Mouse (Mus musculus) heart, embryonic 10.5 days (tissue): ENCODE results near the gene Taf4. TPM values are rescaled to one million over a fixed set of nuclear protein-coding genes. Genes with fewer than 3 reads are reported as not detected.

ENCODE experiments used
- DNase-seq: peaks from one replicate; pipeline ENCODE4 v3.0.0-alpha.2; 2017; ENCODE audit warnings: low spot score
- H3K27ac ChIP-seq: fragments of 300-500 bp; sonication (generic); 2 replicates; pipeline ENCODE4 v1.5.1; 2016; ENCODE audit warnings: mild to moderate bottlenecking
- H3K27me3 ChIP-seq: fragments of 300-500 bp; sonication (generic); 2 replicates; pipeline ENCODE4 v1.6.1; 2016; ENCODE audit warnings: mild to moderate bottlenecking; ENCODE audit not compliant: poor library complexity, insufficient read depth, severe bottlenecking
- H3K36me3 ChIP-seq: fragments of 300-500 bp; sonication (generic); 2 replicates; pipeline ENCODE4 v1.6.1; 2016; ENCODE audit warnings: mild to moderate bottlenecking, moderate library complexity
- H3K4me1 ChIP-seq: fragments of 300-500 bp; sonication (generic); 2 replicates; pipeline ENCODE4 v1.6.1; 2016; ENCODE audit warnings: mild to moderate bottlenecking
- H3K4me3 ChIP-seq: fragments of 300-500 bp; sonication (generic); 2 replicates; pipeline ENCODE4 v1.5.1; 2016; ENCODE audit warnings: mild to moderate bottlenecking, moderate library complexity
- H3K9me3 ChIP-seq: fragments of 300-500 bp; sonication (generic); 2 replicates; pipeline ENCODE4 v1.6.1; 2016; ENCODE audit warnings: mild to moderate bottlenecking, moderate library complexity
- WGBS: fragments of 180-500 bp; shearing (Covaris S2); methylation state at CpG from one replicate; pipeline ENCODE4 v1.1.7; 2016; 5-methylcytosine and 5-hydroxymethylcytosine counted together
- polyA plus RNA-seq: library from polyadenylated mRNA; unstranded; fragments of >200 nt; fragmentation: Nextera tagmentation; extraction: Ambion mirVana; gene quantifications from 2 replicates; pipeline ENCODE4 v1.2.1, GENCODE M21; 2016

Taf4 gene
- polyA plus RNA-seq, 1 experiment from 2014 or later = 3.2 TPM

DNA sequence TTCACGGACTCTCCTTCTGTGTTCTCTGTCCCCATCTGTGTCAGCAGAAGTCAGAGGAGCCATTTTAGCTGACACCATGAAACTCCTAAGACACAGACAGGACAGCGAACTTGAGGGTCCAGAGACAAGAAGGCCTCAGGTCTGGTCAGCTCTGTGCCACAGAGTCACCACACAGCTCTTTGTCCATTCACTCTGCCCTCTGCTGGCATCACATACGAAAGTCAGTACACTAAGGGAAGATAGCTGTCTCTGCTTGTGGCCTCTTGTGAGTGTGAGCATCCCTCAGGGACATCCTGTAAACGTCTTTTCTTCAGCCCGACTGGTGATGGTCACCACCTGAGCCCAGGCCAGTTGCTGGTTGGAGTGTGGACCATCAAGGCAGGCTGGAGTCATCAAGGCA, 111.3 kb downstream of the Taf4 start:
- Histone ChIP-seq H3K4me1 (peaks cover 15% of the 10 kb centered on the region), H3K9me3 (no peaks in the 10 kb centered on the region), H3K27me3 (0 out of 2 replicates have a peak, but pooled peaks cover 5% of the 10 kb centered on the region), H3K36me3 (no peaks in the 10 kb centered on the region), H3K27ac (no peak overlapping the region), H3K4me3 (no peak overlapping the region)
- WGBS = 74% methylated on average over 5 of the region's 5 CpGs
- DNase-seq = no peak

GRCm38 (mm10) chr2:179863266-179863665, 113.2 kb downstream of the Taf4 start:
- peaks cover 15% of the 10 kb centered on the region for H3K4me1 ChIP-seq
- WGBS = 61% methylated on average over 3 of the region's 3 CpGs
- H3K27me3 ChIP-seq = 0 out of 2 replicates have a peak, but pooled peaks cover 5% of the 10 kb centered on the region
- H3K9me3 ChIP-seq = no peaks in the 10 kb centered on the region
- H3K36me3 ChIP-seq = no peaks in the 10 kb centered on the region
- no peak for DNase-seq
- H3K4me3 ChIP-seq = no peak overlapping the region
- no peak overlapping the region for H3K27ac ChIP-seq

GRCm38 (mm10) chr2:179862676-179863075, 113.8 kb downstream of the Taf4 start:
- Histone ChIP-seq H3K4me1 (peaks cover 10% of the 10 kb centered on the region), H3K36me3 (no peaks in the 10 kb centered on the region), H3K9me3 (no peaks in the 10 kb centered on the region), H3K27me3 (peaks cover 9% of the 10 kb centered on the region; the same call in 1 of the 2 replicates), H3K27ac (no peak overlapping the region), H3K4me3 (no peak overlapping the region)
- WGBS = 84% methylated on average over 3 of the region's 3 CpGs
- DNase-seq = no peak

Other genes with a start within 250 kb of the Taf4 start
- 4.0 and 4.9 TPM in 2 replicates for gene Lsm14b, start 48.3 kb upstream of the Taf4 start, polyA plus RNA-seq
- gene Psma7, start 65.8 kb upstream of the Taf4 start, polyA plus RNA-seq = 567 and 701 TPM in 2 replicates
- 3.5 and 4.4 TPM in 2 replicates for gene Ss18l1, start 65.9 kb upstream of the Taf4 start, polyA plus RNA-seq
- 28.2 and 29.7 TPM in 2 replicates for gene Mtg2, start 93.9 kb upstream of the Taf4 start, polyA plus RNA-seq
- 0.10 TPM in 1 of 2 replicates, not detected in the other for gene Hrh3, start 127.8 kb upstream of the Taf4 start, polyA plus RNA-seq
- gene Osbpl2, start 142.7 kb upstream of the Taf4 start, polyA plus RNA-seq = 29.7 and 38.0 TPM in 2 replicates
- 202 and 240 TPM in 2 replicates for gene Adrm1, start 194.8 kb upstream of the Taf4 start, polyA plus RNA-seq
- 23.6 and 30.8 TPM in 2 replicates for gene Lama5, start 249.2 kb upstream of the Taf4 start, polyA plus RNA-seq